Mouse (Mus musculus): ENCODE data around the gene Mob3a. TPM values are rescaled to one million over a fixed set of nuclear protein-coding genes. Genes with fewer than 3 reads are reported as not detected.

The Mob3a gene
- total RNA-seq (2021): 1 to 10 TPM; 7.5 to 8.0 TPM
- long read RNA-seq, experiment 1, transcript Mob3a-201 (4 exons, 2,682 nt): major isoform, 7 of 8 reads
- long read RNA-seq, experiment 1, partial matches to known transcripts: 0 of 8 reads
- long read RNA-seq, experiment 1, other reads (novel, unspliced or antisense): 1 of 8 reads
- long read RNA-seq, experiment 2, partial matches to known transcripts: 2 of 3 reads
- long read RNA-seq, experiment 2, other reads (novel, unspliced or antisense): 0 of 3 reads

- peak; percentile 98 to 100 for DNase-seq
Observed at GRCm38 (mm10) chr10:80701721-80702535, at the start of gene Mob3a, which contains the start of gene Izumo4. Gene Mob3a, minus strand, starts transcription at chr10:80701977. Gene Izumo4, plus strand, starts transcription at chr10:80702184.

GRCm38 (mm10) chr10:80751188-80751832 is 49.5 kb upstream of the Mob3a start:
- peak; percentile 83 to 92 for DNase-seq

GRCm38 (mm10) chr10:80748609-80749008 is 46.8 kb upstream of the Mob3a start:
- DNase-seq: peak; percentile 51 to 82

GRCm38 (mm10) chr10:80747410-80747809 is 45.6 kb upstream of the Mob3a start:
- DNase-seq: peak; percentile 80 to 86

GRCm38 (mm10) chr10:80744262-80744661 is 42.5 kb upstream of the Mob3a start:
- DNase-seq: peak; percentile 39 to 54

GRCm38 (mm10) chr10:80742180-80742978 is 40.6 kb upstream of the Mob3a start, which contains the start of gene Ap3d1:
Gene Ap3d1, minus strand, starts transcription at chr10:80742264.
- DNase-seq: peak; percentile 99 to 100

- DNase-seq: peak; percentile 23 to 31
Observed at GRCm38 (mm10) chr10:80741634-80742179, 39.9 kb upstream of the Mob3a start.

GRCm38 (mm10) chr10:80741146-80741545 is 39.4 kb upstream of the Mob3a start:
- peak; percentile 54 to 56 for DNase-seq

- DNase-seq: no peak
Observed at GRCm38 (mm10) chr10:80738657-80739056, 36.9 kb upstream of the Mob3a start.

GRCm38 (mm10) chr10:80736731-80737130 is 35.0 kb upstream of the Mob3a start:
- DNase-seq: peak; percentile 30 to 36

GRCm38 (mm10) chr10:80732611-80733101 is 30.9 kb upstream of the Mob3a start:
- no peak for DNase-seq

GRCm38 (mm10) chr10:80727369-80728127 is 25.8 kb upstream of the Mob3a start:
- no peak for DNase-seq

GRCm38 (mm10) chr10:80717281-80717680 is 15.5 kb upstream of the Mob3a start:
- DNase-seq: no peak

- DNase-seq: no peak
Observed at GRCm38 (mm10) chr10:80710834-80711233, 9.1 kb upstream of the Mob3a start.

- DNase-seq: no peak
Observed at GRCm38 (mm10) chr10:80705479-80705878, 3.7 kb upstream of the Mob3a start.

- DNase-seq: no peak
Observed at GRCm38 (mm10) chr10:80705033-80705432, 3.3 kb upstream of the Mob3a start.

GRCm38 (mm10) chr10:80704418-80704817 is 2.6 kb upstream of the Mob3a start:
- no peak for DNase-seq

GRCm38 (mm10) chr10:80703643-80704042 is 1.9 kb upstream of the Mob3a start:
- DNase-seq: no peak

- peak; percentile 96 for DNase-seq
Observed at GRCm38 (mm10) chr10:80702536-80703390, 986 bp upstream of the Mob3a start.

GRCm38 (mm10) chr10:80700732-80701131 is 1.0 kb downstream of the Mob3a start:
- peak in 1 of 2 experiments; percentile 26 for DNase-seq

All from heart, adult 18-20 months (tissue).